Mouse (Mus musculus) adrenal gland, adult (tissue): ENCODE measurements at regions not wholly inside any gene's neighbourhood (a gene's known extent, or its start where the extent isn't known, plus 50 kb on each side); places are given as distances from the start of the nearest gene placed in this dataset.

Source experiments
- DNase-seq, 2 experiments: peaks; one replicate each; pipeline ENCODE4 v3.0.0; 2022 to 2023; ENCODE audit warnings: low spot score in 1 of 2; ENCODE audit not compliant: inconsistent age in 2 of 2

GRCm38 (mm10) chr9:61084655-61085230 lies 287.4 kb upstream of the Tle3 start:
- DNase-seq = no peak

- no peak for DNase-seq
These were observed 285.1 kb upstream of the Tle3 start for GRCm38 (mm10) chr9:61087035-61087434.

- no peak for DNase-seq
These were observed 283.0 kb upstream of the Tle3 start for GRCm38 (mm10) chr9:61089066-61089686.

DNA sequence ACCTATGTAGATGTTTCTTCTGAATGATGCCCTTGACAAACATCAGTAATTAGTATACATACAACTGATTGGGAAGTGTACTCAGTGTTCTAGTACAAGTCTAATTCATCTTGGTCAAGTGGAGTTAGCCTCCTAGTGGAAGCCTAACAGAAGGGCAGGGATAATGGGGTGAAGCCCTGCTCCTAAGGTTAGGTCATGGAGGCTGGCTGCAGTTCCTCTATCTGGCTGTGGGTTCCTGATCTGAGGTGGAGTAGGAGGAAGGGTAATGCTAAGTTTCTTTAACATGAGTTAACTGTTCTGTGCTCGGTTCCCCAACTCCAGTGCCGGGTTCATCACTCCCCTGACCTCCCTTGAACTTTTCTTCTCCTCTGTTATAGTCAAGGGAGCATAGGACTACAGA lies 281.1 kb upstream of the Tle3 start:
- no peak for DNase-seq

DNA sequence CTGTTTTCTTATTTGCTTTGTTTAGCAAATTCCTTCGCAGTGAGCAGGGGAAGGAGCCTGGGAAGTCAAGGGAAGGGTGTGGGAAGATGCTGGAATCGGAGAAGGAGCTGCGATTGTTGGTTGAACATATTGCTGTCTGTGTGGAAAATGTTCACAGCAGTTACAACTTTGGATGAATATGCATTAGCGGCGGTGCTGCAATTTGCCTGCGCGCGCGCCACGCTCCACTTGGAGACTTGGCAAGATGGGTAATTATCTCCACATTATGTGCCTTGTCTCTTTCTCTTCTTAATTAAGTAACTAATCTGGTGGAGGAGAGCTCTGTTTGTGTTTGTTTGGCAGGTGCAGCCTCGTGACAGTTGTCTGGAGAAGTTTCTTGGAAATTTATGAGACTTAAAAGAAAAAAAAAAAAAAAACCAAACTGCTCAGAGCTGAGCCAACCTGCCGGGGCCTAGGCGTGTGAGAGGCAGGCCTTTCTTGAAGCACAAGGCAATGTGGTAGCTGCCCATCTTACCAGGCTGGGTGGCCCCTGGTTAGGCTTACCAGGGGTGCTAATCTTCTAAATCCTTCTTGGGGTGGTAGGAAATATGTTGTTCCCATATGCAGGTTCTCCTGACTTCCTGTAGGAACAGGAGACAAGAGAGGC lies 279.2 kb upstream of the Tle3 start:
- no peak for DNase-seq

- peak; percentile 15 to 79 for DNase-seq
These were observed 276.9 kb upstream of the Tle3 start for GRCm38 (mm10) chr9:61095069-61095775.

- no peak for DNase-seq
These were observed 270.3 kb upstream of the Tle3 start for GRCm38 (mm10) chr9:61101741-61102450.

GRCm38 (mm10) chr9:61102451-61103358 lies 269.5 kb upstream of the Tle3 start:
- no peak for DNase-seq

- DNase-seq = no peak
These were observed 266.5 kb upstream of the Tle3 start for GRCm38 (mm10) chr9:61105550-61106280.

DNA sequence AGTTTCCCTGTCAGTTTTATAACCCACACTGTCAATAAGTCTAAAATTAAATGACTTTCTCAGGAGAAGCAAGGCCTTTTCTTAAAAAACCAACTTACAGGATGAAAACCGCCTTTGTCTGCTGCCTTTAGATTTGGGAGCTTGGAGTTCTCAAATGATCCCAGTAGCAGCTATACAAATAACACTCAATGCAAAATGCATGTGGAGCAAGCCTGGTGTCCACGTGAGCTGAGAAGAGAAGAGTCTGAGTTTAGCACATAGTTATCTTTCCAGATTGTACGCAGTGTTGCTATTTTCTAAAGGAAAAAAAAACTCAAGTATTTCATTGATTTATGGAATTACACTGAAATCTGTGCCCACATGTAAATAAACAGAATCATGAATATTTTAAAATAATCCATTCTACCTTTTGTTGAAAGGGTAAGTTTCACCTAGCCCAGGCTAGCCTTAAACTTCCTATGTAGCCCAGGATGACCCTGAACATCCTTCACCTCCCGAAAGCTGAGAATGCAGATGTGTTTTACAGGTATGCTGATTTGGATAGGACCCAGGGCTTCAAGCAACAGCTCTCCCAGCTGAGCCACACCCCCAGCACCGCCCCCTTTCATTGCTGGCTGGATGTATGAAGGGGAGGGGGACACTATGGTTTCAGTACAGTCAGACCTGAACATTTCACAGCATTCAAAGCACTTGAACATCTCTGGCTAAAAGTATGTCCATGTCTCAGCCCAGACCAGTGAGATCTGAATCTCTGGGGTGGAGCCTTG lies 262.5 kb upstream of the Tle3 start:
- no peak for DNase-seq

DNA sequence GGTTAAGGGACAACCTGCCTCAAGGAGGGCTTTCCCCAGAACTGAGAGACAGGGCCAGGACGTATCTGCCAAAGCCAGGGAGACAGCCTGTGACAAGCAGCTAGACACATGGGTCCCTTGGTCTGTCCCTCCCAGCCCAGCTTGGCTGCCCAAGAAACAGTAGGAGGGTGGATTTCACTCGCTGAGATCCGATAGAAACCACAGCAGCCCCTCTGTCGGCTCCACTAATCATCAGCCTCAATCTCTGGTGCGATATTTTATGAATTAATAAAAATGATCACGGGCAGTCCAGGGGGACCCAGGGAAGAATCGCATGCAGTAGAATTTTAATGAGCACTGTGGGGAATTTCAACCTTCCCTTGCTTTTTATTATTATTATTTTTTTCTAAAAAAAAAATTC lies 261.0 kb upstream of the Tle3 start:
- no peak for DNase-seq

- peak in 1 of 2 experiments; percentile 47 for DNase-seq
These were observed 260.3 kb upstream of the Tle3 start for GRCm38 (mm10) chr9:61111733-61112415.

GRCm38 (mm10) chr9:61119252-61119651 lies 252.9 kb upstream of the Tle3 start:
- peak in 1 of 2 experiments; percentile 43 for DNase-seq

DNA sequence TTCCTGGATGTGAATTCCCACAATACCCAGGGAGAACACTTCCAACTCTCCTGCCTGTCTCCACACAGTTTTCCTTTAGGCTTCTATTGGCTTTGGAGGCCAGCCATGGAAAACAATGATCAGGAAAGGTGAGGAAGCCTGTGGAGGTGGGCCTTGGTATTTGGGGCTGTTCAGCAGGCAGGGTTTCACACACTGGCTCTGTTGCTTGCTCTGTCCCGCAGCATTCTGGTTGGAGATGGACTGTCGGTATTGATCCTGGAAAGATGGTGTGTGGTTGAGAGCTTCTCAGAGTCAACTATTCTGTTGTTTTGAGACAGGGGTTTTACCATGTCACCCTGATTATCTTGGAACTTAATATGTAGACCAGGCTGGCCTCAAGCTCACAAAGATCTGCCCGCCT lies 251.6 kb upstream of the Tle3 start:
- no peak for DNase-seq

- peak; percentile 14 to 76 for DNase-seq
These were observed 251.2 kb upstream of the Tle3 start for GRCm38 (mm10) chr9:61120931-61121391.

- DNase-seq = no peak
These were observed 248.7 kb upstream of the Tle3 start for GRCm38 (mm10) chr9:61123431-61123830.

DNA sequence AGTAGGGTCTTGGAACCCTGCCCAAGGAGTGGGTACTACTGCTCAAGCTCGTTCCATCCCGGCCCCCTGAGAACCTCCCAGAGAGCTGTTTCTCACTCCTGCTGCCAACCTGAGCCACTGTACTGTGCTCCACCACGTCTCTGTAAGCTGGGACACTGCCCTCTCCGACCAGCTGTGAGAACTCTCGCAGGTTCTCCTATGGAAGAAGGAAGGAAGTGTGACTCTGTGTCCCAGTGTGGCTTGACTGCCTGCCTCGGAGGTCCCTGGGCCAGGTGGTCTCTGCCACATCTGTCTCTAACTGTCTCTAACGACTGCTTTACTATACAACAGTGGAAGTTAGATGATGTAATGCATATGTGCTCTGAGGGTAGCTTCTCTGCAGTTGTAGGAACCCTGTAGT lies 246.4 kb upstream of the Tle3 start:
- no peak for DNase-seq

GRCm38 (mm10) chr9:61128077-61128476 lies 244.1 kb upstream of the Tle3 start:
- DNase-seq = no peak
